Mouse (Mus musculus) adipocyte (in vitro differentiated cells): ENCODE results near the gene Tmem198.
A peak's percentile ranks its signal among the peaks of the same experiment; 100 is the strongest.

Experiments used
- DNase-seq: peaks from one replicate; pipeline ENCODE4 v3.0.0-alpha.2; 2016; ENCODE audit warnings: low spot score

Gene Tmem198

DNA sequence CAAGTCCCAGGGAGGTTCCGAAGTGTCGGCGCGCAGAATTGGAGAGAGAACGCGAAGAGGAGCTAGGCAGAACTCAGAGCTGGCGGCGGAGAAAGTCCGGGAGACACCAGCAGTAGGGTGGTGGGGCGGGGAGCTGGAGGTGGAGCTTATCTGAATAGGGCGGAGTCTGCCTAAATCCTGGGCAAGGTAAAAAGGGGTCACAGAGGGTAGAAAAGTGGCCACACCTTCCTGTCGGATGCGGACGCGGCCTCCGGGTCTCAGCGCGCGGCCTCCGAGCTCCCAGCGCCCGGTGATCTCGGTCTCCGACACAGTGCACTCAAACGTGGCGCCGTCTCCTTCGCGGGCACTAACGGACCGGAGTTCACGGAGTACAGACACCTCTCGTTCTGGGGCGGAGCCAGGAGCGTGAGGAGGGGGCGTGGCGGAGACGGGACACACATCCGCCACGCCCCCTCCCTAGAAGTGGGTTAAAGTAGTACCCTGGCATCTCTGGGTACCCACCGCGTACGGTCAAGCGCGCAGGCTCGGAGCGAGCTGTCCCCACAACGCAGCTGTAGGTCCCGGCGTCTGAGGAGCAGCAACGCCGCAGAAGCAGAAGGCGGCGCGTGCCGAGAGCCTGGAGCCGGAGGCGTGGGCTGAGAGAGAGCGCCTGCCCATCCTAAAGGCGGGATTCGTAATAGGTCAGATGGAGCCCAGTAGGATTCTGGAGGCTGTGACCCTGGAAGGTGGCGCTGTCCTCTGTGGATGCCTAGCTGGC is 8.3 kb downstream of the Tmem198 start:
- DNase-seq: no peak

- no peak for DNase-seq
Measured at GRCm38 (mm10) chr1:75490785-75491551, 11.6 kb downstream of the Tmem198 start.

DNA sequence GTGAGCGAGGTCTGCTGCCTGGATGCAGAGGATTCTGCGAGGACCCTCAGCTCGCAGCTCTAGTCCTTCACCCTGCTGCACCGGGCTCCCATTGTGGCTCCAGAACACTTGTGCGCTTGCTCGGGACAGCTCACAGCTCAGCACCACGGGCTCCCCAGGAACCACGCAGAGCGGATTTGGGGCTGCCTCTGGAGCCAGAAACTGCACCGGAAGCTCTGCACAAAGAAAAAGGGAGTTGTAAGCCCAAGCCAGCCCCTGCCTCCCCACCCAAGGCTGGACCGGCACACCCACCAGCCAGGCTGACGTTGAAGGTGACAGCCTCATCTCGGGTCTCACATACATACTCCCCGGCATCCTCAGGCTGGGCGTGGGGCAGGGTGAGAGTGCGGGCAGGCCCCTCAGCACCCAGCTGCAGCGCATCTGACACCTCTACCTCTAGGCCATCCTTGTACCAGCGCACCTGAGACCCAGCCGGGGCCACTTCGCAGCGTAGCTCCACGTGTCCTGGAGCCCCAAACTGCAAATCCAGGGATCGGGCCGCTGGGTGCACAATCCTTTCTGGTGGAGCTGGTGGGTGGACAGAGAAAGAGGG is 13.3 kb downstream of the Tmem198 start:
- no peak for DNase-seq

GRCm38 (mm10) chr1:75494878-75495548 is 15.7 kb downstream of the Tmem198 start:
- DNase-seq: peak; percentile 42

DNA sequence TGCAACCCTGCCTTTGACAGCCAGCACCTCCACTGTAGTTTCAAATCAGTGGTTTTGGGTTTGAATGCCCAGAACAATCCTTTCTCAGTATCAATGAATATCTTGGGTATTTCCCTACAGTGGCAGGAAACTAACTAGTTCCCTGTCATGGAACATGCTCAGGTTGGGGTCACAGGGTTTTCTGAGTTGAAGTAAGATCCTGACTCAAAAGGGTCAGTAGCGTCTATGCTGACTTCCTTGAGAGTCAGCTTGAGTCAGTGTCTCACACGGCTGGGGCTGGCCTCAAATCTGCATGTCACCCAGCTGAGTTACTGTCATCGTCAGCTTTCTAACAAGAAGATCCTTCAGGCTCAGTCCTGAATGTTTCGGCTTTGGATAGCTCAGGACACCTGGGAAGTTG is 19.6 kb downstream of the Tmem198 start:
- no peak for DNase-seq

- DNase-seq: no peak
Measured at GRCm38 (mm10) chr1:75499441-75499840, 20.1 kb downstream of the Tmem198 start.

- no peak for DNase-seq
Measured at GRCm38 (mm10) chr1:75501905-75502304, 22.6 kb downstream of the Tmem198 start.

DNA sequence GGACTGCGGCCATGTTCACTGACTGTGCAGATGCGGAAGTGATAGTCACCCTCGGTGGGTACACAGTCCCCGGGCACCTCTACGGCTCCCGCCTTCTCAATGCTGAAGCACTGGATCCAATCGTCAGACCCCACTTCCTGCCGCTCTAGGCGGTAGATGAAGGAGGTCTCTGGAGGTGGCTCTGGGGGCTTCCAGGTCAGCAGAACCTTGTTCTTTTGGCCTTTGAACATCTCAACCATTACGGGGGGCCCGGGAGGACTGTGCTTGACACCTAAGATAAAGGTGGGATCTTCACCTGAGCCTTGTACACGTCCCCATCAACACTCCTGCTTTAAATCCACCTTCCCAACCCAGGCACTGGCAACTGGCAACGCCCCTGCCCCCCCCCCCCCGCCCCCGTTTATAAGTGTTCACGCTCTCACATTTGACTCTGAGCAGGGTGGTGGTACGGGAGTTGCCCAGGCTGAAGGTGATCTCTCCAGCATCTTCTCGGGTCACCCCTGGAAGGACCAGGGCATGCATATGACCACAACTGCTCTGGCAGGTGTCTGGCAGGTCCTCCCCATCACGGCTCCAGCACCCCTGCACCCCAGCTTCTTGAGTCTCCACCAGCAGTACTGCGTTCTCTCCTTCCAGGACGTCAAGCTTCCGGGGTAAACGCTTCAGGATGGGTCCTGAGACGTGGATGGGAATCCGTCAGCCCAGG is 23.8 kb downstream of the Tmem198 start:
- DNase-seq: no peak

- DNase-seq: no peak
Measured at GRCm38 (mm10) chr1:75503651-75503980, 24.3 kb downstream of the Tmem198 start.

- peak; percentile 65 for DNase-seq
Measured at GRCm38 (mm10) chr1:75504256-75505045, 25.1 kb downstream of the Tmem198 start.

DNA sequence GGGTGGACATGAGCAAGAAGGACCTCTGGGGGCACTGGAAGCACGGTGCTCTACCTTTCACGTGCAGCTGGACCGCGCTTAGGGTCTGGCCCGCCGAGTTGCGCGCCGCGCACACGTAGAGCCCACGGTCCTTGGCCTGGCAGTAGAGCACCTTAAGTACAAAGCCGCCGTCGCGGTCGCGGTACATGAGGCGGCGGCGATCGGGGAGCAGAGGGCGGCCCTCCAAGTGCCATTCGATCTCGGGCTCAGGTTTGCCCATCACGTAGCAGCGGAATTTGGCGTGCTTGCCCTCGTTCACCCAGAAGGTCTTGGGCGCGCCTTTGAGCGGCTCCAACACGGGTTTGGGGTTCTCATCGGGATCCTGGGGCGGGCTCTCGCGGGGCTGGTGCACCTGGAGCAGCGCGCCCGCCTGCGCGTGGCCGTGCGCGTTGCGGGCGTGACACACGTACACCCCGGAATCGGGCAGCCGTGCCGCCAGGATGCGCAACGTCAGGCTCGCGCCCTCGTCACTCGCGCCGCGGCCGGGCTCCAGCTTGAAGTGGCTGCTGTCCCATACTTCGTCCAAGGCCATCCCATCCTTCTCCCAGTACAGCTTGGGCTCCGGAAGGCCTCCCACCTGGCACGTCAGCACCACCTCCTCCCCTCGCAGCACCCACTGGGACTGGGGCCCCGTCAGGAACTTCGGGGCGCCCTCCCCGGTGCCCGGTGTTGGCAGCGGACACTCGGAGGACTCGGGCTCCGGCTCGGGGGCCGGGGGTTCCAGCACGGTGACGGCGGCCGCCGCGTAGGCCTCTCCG is 26.0 kb downstream of the Tmem198 start:
- peak; percentile 66 for DNase-seq

- peak; percentile 88 for DNase-seq
Measured at GRCm38 (mm10) chr1:75505956-75506831, 26.9 kb downstream of the Tmem198 start, which contains the start of gene Obsl1. TSS of gene Obsl1 (minus strand) at chr1:75506452.

GRCm38 (mm10) chr1:75507006-75507405 is 27.7 kb downstream of the Tmem198 start, which contains the start of gene Inha:
TSS of gene Inha (plus strand) at chr1:75507077.
- DNase-seq: no peak

DNA sequence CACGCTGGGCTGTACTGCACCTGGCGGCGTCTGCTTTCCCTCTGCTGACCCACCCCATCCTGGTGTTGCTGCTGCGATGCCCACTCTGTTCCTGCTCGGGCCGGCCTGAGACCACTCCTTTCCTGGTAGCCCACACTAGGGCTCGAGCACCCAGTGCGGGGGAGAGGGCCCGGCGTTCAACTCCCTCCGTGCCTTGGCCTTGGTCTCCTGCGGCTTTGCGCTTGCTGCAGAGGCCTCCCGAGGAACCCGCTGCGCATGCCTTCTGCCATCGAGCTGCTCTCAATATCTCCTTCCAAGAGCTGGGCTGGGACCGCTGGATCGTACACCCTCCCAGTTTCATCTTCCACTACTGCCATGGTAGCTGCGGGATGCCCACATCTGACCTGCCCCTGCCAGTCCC is 30.3 kb downstream of the Tmem198 start:
- DNase-seq: no peak

GRCm38 (mm10) chr1:75510154-75510553 is 30.8 kb downstream of the Tmem198 start:
- no peak for DNase-seq

GRCm38 (mm10) chr1:75511437-75512210 is 32.3 kb downstream of the Tmem198 start:
- peak; percentile 42 for DNase-seq

DNA sequence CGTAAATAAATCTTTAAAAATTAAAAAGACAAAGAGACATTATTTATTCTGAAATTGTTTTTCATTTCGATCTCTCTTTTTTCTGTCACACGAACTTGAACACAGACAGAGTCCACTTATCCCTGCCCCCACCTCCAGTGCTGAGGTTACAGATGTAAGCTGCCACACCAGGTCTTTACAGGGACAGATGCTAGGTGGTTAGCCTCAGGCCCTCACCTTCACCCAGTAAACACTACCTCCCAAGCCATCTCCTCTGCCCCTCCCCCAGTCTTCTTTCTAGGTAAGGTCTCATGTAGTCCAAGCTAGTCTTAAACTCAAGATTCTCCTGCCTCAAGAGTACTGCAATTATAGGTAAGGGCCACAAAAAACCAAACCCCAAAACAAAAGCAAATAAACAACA is 33.2 kb downstream of the Tmem198 start:
- DNase-seq: no peak

- no peak for DNase-seq
Measured at GRCm38 (mm10) chr1:75516703-75517380, 37.5 kb downstream of the Tmem198 start.
